Mouse (Mus musculus): Measurements from ENCODE around the gene Cldn15.

DNA sequence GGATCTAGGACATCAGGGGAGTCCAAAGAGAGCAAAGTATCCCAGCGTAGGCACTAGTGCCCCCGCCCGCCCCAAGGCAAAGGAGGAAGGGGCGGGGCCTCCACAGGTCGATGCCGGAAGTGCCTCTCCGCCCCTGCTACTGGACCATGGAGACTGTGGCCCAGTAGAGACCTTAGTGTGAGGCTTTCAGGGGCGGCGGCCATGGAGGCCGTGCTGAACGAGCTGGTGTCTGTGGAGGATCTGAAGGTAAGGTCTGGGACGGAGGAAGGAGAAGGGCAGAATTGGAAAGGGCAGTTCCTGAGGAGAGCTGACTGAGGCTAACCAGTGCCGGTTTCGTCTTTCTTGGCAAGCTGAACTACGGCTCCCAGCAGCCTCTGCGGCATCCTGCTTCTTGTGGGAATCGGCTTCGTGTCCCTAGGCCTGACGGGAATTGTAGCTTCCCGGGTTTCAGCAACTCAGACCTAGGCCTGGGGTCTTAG lies 4.4 kb upstream of the Cldn15 start:
- TF ChIP-seq CTCF (IDR thresholded peaks at IDR 0.05; ENCODE audit: insufficient read depth, low read depth, low read length), result no peak
- TF ChIP-seq POLR2A (IDR thresholded peaks at IDR 0.05; ENCODE audit: insufficient read depth, low read depth, low read length), result peak; percentile 85
